Mouse (Mus musculus) lung, embryonic 15.5 days (tissue): Measurements from ENCODE around the gene Gm10959. TPM values are rescaled to one million over a fixed set of nuclear protein-coding genes. Genes with fewer than 3 reads are reported as not detected.

ENCODE experiments used
- ATAC-seq: fragments of 200-750 bp; cut with Nextera tagmentation; 2 replicates; pipeline ENCODE4 v1.8.0; 2017; ENCODE audit warnings: moderate number of reproducible peaks, borderline replicate concordance; ENCODE audit not compliant: low FRiP score, low TSS enrichment; ENCODE audit errors: extremely low read depth
- H3K27ac ChIP-seq: fragments of 300-500 bp; sonication (generic); 2 replicates; pipeline ENCODE4 v1.5.1; 2015; ENCODE audit warnings: moderate library complexity, mild to moderate bottlenecking, inconsistent platforms
- H3K27me3 ChIP-seq: fragments of 300-500 bp; sonication (generic); 2 replicates; pipeline ENCODE4 v1.6.1; 2015; ENCODE audit warnings: inconsistent platforms
- H3K36me3 ChIP-seq: fragments of 300-500 bp; sonication (generic); 2 replicates; pipeline ENCODE4 v1.6.1; 2015; ENCODE audit warnings: inconsistent platforms
- H3K4me1 ChIP-seq: fragments of 300-500 bp; sonication (generic); 2 replicates; pipeline ENCODE4 v1.6.1; 2015; ENCODE audit warnings: inconsistent platforms
- H3K4me2 ChIP-seq: fragments of 300-500 bp; sonication (generic); 2 replicates; pipeline ENCODE4 v1.6.1; 2015; ENCODE audit warnings: inconsistent platforms, mild to moderate bottlenecking, moderate library complexity
- H3K4me3 ChIP-seq: fragments of 300-500 bp; sonication (generic); 2 replicates; pipeline ENCODE4 v1.5.1; 2015; ENCODE audit warnings: mild to moderate bottlenecking, inconsistent platforms
- H3K9ac ChIP-seq: fragments of 300-500 bp; sonication (generic); 2 replicates; pipeline ENCODE4 v1.6.1; 2015; ENCODE audit warnings: inconsistent platforms
- H3K9me3 ChIP-seq: fragments of 300-500 bp; sonication (generic); 2 replicates; pipeline ENCODE4 v1.6.1; 2016; ENCODE audit warnings: inconsistent platforms
- WGBS: fragments of 180-500 bp; shearing (Covaris S2); methylation state at CpG from one replicate; pipeline ENCODE4 v1.1.7; 2015; 5-methylcytosine and 5-hydroxymethylcytosine counted together
- polyA plus RNA-seq: library from polyadenylated mRNA; unstranded; fragments of >200 nt; fragmentation: Nextera tagmentation; extraction: Ambion mirVana; gene quantifications from 2 replicates; pipeline ENCODE4 v1.2.1, GENCODE M21; 2015

Gm10959 gene
- polyA plus RNA-seq, 1 experiment from 2014 or later = not detected

GRCm38 (mm10) chr3:122887505-122888301, 31.5 kb downstream of the Gm10959 start:
- Histone ChIP-seq H3K4me3 (no peak overlapping the region), H3K36me3 (no peaks in the 10 kb centered on the region), H3K9me3 (no peaks in the 10 kb centered on the region), H3K4me2 (no peak overlapping the region), H3K27me3 (no peaks in the 10 kb centered on the region), H3K4me1 (peaks cover 8% of the 10 kb centered on the region; the same call in 1 of the 2 replicates), H3K27ac (peak overlapping the region; percentile 35; the same call in 1 of the 2 replicates), H3K9ac (no peak overlapping the region)
- WGBS = 58% methylated on average over 4 of the region's 4 CpGs
- no peak for ATAC-seq

DNA sequence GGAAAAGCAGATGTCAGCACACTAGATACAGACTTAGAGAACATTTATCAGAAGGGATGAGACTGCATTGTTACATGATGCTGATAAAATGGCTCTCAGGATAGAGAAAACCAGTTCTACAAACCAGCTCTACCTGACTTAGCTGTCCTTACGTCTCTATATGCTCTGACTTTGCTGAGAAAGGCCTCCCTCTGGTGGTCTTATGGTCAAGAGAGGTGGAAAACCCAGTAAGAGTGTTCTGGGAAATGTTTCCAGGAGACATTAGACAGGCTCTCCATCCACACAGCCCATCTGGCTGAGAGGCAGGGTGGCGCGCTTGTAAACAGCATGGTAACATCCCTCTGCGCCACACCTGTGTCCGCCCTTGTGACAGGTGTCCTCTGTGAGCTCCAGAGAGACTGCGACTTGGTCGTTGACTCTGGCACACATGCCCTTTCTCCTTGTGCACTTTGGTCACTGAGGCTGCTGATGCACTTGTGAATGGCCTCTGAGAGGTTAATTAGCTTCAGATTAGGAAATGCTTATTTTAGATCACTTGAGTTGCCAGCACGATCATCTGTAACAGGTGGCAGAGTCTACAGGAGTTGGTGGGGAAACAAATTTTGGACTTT, 40.4 kb downstream of the Gm10959 start:
- Histone ChIP-seq H3K36me3 (no peaks in the 10 kb centered on the region), H3K4me3 (no peak overlapping the region), H3K4me1 (no peaks in the 10 kb centered on the region), H3K4me2 (no peak overlapping the region), H3K27ac (no peak overlapping the region), H3K9me3 (no peaks in the 10 kb centered on the region), H3K27me3 (no peaks in the 10 kb centered on the region), H3K9ac (no peak overlapping the region)
- 83% methylated on average over 8 of the region's 8 CpGs for WGBS
- no peak for ATAC-seq

- no peak overlapping the region for H3K4me2 ChIP-seq
- no peak overlapping the region for H3K4me3 ChIP-seq
- ATAC-seq = no peak
- H3K36me3 ChIP-seq = no peaks in the 10 kb centered on the region
- H3K9ac ChIP-seq = no peak overlapping the region
- H3K9me3 ChIP-seq = no peaks in the 10 kb centered on the region
- H3K27me3 ChIP-seq = no peaks in the 10 kb centered on the region
- H3K4me1 ChIP-seq = no peaks in the 10 kb centered on the region
- no peak overlapping the region for H3K27ac ChIP-seq
- WGBS = 72% methylated on average over 3 of the region's 3 CpGs
These were observed 41.6 kb downstream of the Gm10959 start for GRCm38 (mm10) chr3:122877543-122877942.

- H3K9ac ChIP-seq = no peak overlapping the region
- H3K27ac ChIP-seq = no peak overlapping the region
- H3K4me1 ChIP-seq = no peaks in the 10 kb centered on the region
- H3K36me3 ChIP-seq = no peaks in the 10 kb centered on the region
- ATAC-seq = no peak
- H3K4me2 ChIP-seq = no peak overlapping the region
- no peaks in the 10 kb centered on the region for H3K9me3 ChIP-seq
- H3K27me3 ChIP-seq = no peaks in the 10 kb centered on the region
- no peak overlapping the region for H3K4me3 ChIP-seq
- WGBS = 82% methylated on average over 2 of the region's 2 CpGs
These were observed 42.3 kb downstream of the Gm10959 start for GRCm38 (mm10) chr3:122876870-122877269.

DNA sequence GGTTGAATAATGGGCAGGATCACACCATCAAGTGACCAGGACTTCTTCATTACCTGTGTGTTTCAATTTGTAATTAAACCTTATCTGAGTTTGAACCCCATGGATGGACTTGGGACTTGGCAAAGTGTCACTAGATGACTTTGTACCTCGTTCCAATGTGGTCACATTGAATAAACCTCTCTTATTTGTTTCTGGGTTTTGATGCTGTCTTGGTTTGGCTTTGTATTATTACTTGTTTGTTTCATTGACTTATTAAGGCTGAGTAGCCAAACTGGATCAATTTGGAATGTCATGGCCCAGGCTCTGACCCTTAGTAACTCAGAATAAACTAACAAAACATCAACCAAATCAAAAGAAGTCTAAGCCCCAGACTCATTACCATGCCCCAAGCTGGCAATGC, 47.6 kb downstream of the Gm10959 start:
- Histone ChIP-seq H3K4me1 (no peaks in the 10 kb centered on the region), H3K4me2 (no peak overlapping the region), H3K27ac (no peak overlapping the region), H3K9me3 (no peaks in the 10 kb centered on the region), H3K36me3 (no peaks in the 10 kb centered on the region), H3K4me3 (no peak overlapping the region), H3K9ac (no peak overlapping the region), H3K27me3 (no peaks in the 10 kb centered on the region)
- ATAC-seq = no peak
- 86% methylated on average over 1 of the region's 1 CpGs for WGBS

- no peak for ATAC-seq
- WGBS = 94% methylated on average over 1 of the region's 1 CpGs
- Histone ChIP-seq H3K4me2 (no peak overlapping the region), H3K27me3 (no peaks in the 10 kb centered on the region), H3K4me3 (no peak overlapping the region), H3K36me3 (no peaks in the 10 kb centered on the region), H3K9me3 (no peaks in the 10 kb centered on the region), H3K27ac (no peak overlapping the region), H3K4me1 (no peaks in the 10 kb centered on the region), H3K9ac (no peak overlapping the region)
These were observed 50.9 kb downstream of the Gm10959 start for GRCm38 (mm10) chr3:122868270-122868669.

DNA sequence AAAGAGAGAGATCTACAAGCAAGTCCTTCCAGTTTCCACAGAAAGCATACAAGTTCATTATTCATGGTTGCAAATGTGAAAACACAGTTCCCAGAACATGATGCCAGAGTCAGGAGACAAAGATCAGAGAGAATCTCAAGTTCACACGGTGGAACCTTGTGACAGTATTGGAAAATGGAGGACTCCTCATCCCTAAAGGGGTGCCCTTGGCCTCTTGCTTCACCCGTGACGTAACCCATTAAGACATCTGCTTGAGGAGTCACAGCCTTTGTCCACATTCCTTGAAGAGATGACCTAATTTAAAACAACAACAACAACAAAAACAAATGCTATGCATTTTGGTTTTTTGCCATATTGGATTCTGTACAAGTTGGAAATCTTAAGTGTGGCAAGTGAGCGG, 54.1 kb downstream of the Gm10959 start:
- Histone ChIP-seq H3K4me3 (no peak overlapping the region), H3K36me3 (no peaks in the 10 kb centered on the region), H3K4me2 (no peak overlapping the region), H3K9me3 (no peaks in the 10 kb centered on the region), H3K27ac (no peak overlapping the region), H3K9ac (no peak overlapping the region), H3K4me1 (no peaks in the 10 kb centered on the region), H3K27me3 (no peaks in the 10 kb centered on the region)
- no peak for ATAC-seq
- WGBS = 79% methylated on average over 4 of the region's 4 CpGs

Other genes with a start within 250 kb of the Gm10959 start
- 27.8 and 28.9 TPM in 2 replicates for gene Pde5a, start 190.4 kb downstream of the Gm10959 start, polyA plus RNA-seq
- gene Fabp2, start 24.3 kb downstream of the Gm10959 start, polyA plus RNA-seq = 0.16 and 0.31 TPM in 2 replicates
- gene 1810037I17Rik, start 4.8 kb upstream of the Gm10959 start, polyA plus RNA-seq = 97.5 and 102 TPM in 2 replicates
- gene Usp53, start 65.2 kb upstream of the Gm10959 start, polyA plus RNA-seq = 6.9 and 8.7 TPM in 2 replicates
- gene Myoz2, start 115.7 kb upstream of the Gm10959 start, polyA plus RNA-seq = 5.4 and 6.0 TPM in 2 replicates